Mouse (Mus musculus): ENCODE measurements around the gene Zfp626.

GRCm38 (mm10) chr7:27822611-27823010, 15.6 kb downstream of the Zfp626 start:
- TF ChIP-seq CTCF (IDR thresholded peaks at IDR 0.05 in 2 of 3, conservative IDR thresholded peaks at IDR 0.05 in 1 of 3; ENCODE audit: control insufficient read depth in 1 of 3, insufficient read depth in 1 of 3, low read depth in 2 of 3, low read length in 3 of 3, poor library complexity in 1 of 3, severe bottlenecking in 1 of 3) = no peak
- no peak for TF ChIP-seq CHD2 (IDR thresholded peaks at IDR 0.05; ENCODE audit: low read length)
- no peak for TF ChIP-seq ZMIZ1 (IDR thresholded peaks at IDR 0.05; ENCODE audit: low read depth, low read length)
- peak; percentile 50 to 61; a peak in 3 of 4 replicates for TF ChIP-seq EP300 (IDR thresholded peaks at IDR 0.05; ENCODE audit: low read depth in 1 of 2, low read length in 2 of 2)
- TF ChIP-seq POLR2A (IDR thresholded peaks at IDR 0.05; ENCODE audit: control insufficient read depth in 1 of 2, insufficient read depth in 1 of 2, low read depth in 1 of 2, low read length in 2 of 2, poor library complexity in 1 of 2) = no peak

Measured in MEL (cell line).